Mouse (Mus musculus): Measurements from ENCODE around the gene Ehd1.

DNA sequence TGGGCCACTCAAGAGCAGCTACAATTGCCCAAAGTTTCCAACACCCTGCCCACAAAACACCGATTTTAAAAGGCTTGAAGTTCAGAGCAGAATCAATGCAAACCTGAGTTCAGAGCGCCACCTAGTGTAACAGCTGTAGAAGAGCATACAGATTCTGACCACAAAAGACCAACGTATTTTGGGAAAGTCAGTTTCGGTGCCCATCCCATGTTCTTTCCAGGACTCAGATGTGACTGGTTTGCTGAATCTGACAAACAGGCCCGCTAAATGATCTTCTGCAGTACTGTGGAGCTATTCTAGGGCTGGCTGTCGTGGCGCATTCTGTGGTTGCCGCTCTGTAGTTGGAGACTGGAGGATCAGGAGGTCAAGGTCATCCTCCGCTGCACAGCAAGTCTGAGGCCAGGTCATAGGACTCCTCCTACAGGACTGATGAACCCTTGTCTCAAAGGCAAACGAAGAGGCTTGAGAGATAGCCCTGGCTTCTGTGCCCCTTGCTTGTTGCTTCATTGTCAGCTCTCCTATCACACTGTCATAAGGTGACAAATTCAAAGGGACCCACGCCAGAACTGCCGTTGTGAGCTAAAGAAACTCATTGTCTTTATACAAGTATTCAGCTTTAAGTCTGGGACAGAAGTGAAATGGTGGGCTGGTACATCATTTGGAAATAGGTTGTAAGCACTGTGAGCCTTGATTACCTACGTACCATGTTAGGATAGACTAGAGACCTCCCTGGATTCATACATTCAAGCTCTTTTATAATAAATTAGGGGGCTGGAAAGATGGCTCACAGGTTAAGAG is 55.4 kb downstream of the Ehd1 start:
- no peak for TF ChIP-seq CTCF (IDR thresholded peaks at IDR 0.05; ENCODE audit: insufficient read depth, low read depth, low read length)
- no peak for TF ChIP-seq POLR2A (IDR thresholded peaks at IDR 0.05; ENCODE audit: insufficient read depth, low read depth, low read length)
